Mouse (Mus musculus): ENCODE data around the gene Dcxr. TPM values are rescaled to one million over a fixed set of nuclear protein-coding genes. Genes with fewer than 3 reads are reported as not detected.

Gene Dcxr
- polyA plus RNA-seq, 1 experiment: 21.2 TPM

- no peaks in the 10 kb centered on the region for H3K27me3 ChIP-seq (ENCODE audit: control insufficient read depth, insufficient read depth, insufficient read length)
- H3K36me3 ChIP-seq (ENCODE audit: control insufficient read depth, insufficient read depth): peaks cover 8% of the 10 kb centered on the region
- peaks cover 3% of the 10 kb centered on the region for H3K79me2 ChIP-seq (ENCODE audit: control insufficient read depth, insufficient read depth)
- peak overlapping the region; percentile 67 for H3K4me2 ChIP-seq (ENCODE audit: low read depth)
- no peak overlapping the region for H3K4me3 ChIP-seq
- no peak overlapping the region for H3ac ChIP-seq (ENCODE audit: control insufficient read depth, insufficient read length)
- TF ChIP-seq SRF (IDR thresholded peaks at IDR 0.05; ENCODE audit: control insufficient read depth, insufficient read length, low read depth) (no peak), POLR2A (IDR thresholded peaks at IDR 0.05; ENCODE audit: insufficient read length, low read depth) (peak; percentile 33), POLR2AphosphoS2 (IDR thresholded peaks at IDR 0.05; ENCODE audit: insufficient read length, low read depth) (no peak), E2F4 (IDR thresholded peaks at IDR 0.05; ENCODE audit: insufficient read depth) (no peak), CEBPB (IDR thresholded peaks at IDR 0.05; ENCODE audit: insufficient read depth, poor library complexity, severe bottlenecking) (no peak), REST (IDR thresholded peaks at IDR 0.05; ENCODE audit: insufficient read depth, insufficient read length) (no peak), MYOG (IDR thresholded peaks at IDR 0.05; ENCODE audit: control insufficient read depth in 1 of 3, insufficient read depth in 1 of 3, insufficient read length in 2 of 3, low read depth in 2 of 3) (peak in 2 of 3 experiments; percentile 15 to 85), TCF12 (IDR thresholded peaks at IDR 0.05; ENCODE audit: insufficient read depth, poor library complexity, severe bottlenecking) (no peak), MAX (IDR thresholded peaks at IDR 0.05; ENCODE audit: low read depth) (peak; percentile 64), USF1 (IDR thresholded peaks at IDR 0.05; ENCODE audit: low read depth) (peak; percentile 32), TCF3 (IDR thresholded peaks at IDR 0.05; ENCODE audit: insufficient read length, low read depth) (no peak), MYOD1 (IDR thresholded peaks at IDR 0.05; ENCODE audit: control insufficient read depth in 1 of 3, insufficient read length in 2 of 3, low read depth in 2 of 3) (peak in 2 of 3 experiments; percentile 24 to 80)
Measured at GRCm38 (mm10) chr11:120697741-120698140, 29.3 kb downstream of the Dcxr start.

GRCm38 (mm10) chr11:120696568-120696967 lies 30.5 kb downstream of the Dcxr start:
- Histone ChIP-seq H3K36me3 (ENCODE audit: control insufficient read depth, insufficient read depth) (peaks cover 12% of the 10 kb centered on the region), H3K4me2 (ENCODE audit: low read depth) (no peak overlapping the region), H3K27me3 (ENCODE audit: control insufficient read depth, insufficient read depth, insufficient read length) (no peaks in the 10 kb centered on the region), H3K4me3 (no peak overlapping the region), H3K79me2 (ENCODE audit: control insufficient read depth, insufficient read depth) (peaks cover 3% of the 10 kb centered on the region), H3ac (ENCODE audit: control insufficient read depth, insufficient read length) (no peak overlapping the region)
- TF ChIP-seq TCF12 (IDR thresholded peaks at IDR 0.05; ENCODE audit: insufficient read depth, poor library complexity, severe bottlenecking) (no peak), TCF3 (IDR thresholded peaks at IDR 0.05; ENCODE audit: insufficient read length, low read depth) (no peak), POLR2A (IDR thresholded peaks at IDR 0.05; ENCODE audit: insufficient read length, low read depth) (no peak), POLR2AphosphoS2 (IDR thresholded peaks at IDR 0.05; ENCODE audit: insufficient read length, low read depth) (no peak)

- Histone ChIP-seq H3K27me3 (ENCODE audit: control insufficient read depth, insufficient read depth, insufficient read length) (no peaks in the 10 kb centered on the region), H3K79me2 (ENCODE audit: control insufficient read depth, insufficient read depth) (peaks cover 3% of the 10 kb centered on the region), H3K4me2 (ENCODE audit: low read depth) (no peak overlapping the region), H3ac (ENCODE audit: control insufficient read depth, insufficient read length) (no peak overlapping the region), H3K36me3 (ENCODE audit: control insufficient read depth, insufficient read depth) (peaks cover 16% of the 10 kb centered on the region), H3K4me3 (no peak overlapping the region)
- TF ChIP-seq POLR2AphosphoS2 (IDR thresholded peaks at IDR 0.05; ENCODE audit: insufficient read length, low read depth) (no peak), USF1 (IDR thresholded peaks at IDR 0.05; ENCODE audit: low read depth) (no peak), E2F4 (IDR thresholded peaks at IDR 0.05; ENCODE audit: insufficient read depth) (no peak), POLR2A (IDR thresholded peaks at IDR 0.05; ENCODE audit: insufficient read length, low read depth) (no peak), MYOD1 (IDR thresholded peaks at IDR 0.05; ENCODE audit: control insufficient read depth in 1 of 3, insufficient read length in 2 of 3, low read depth in 2 of 3) (no peak), REST (IDR thresholded peaks at IDR 0.05; ENCODE audit: insufficient read depth, insufficient read length) (no peak), CEBPB (IDR thresholded peaks at IDR 0.05; ENCODE audit: insufficient read depth, poor library complexity, severe bottlenecking) (no peak), SRF (IDR thresholded peaks at IDR 0.05; ENCODE audit: control insufficient read depth, insufficient read length, low read depth) (no peak)
Measured at GRCm38 (mm10) chr11:120695641-120696040, 31.4 kb downstream of the Dcxr start.

- Histone ChIP-seq H3K4me3 (no peak overlapping the region), H3K36me3 (ENCODE audit: control insufficient read depth, insufficient read depth) (peaks cover 17% of the 10 kb centered on the region)
- TF ChIP-seq POLR2A (IDR thresholded peaks at IDR 0.05; ENCODE audit: insufficient read length, low read depth): no peak
- no peak for TF ChIP-seq POLR2AphosphoS2 (IDR thresholded peaks at IDR 0.05; ENCODE audit: insufficient read length, low read depth)
- no peak for TF ChIP-seq USF1 (IDR thresholded peaks at IDR 0.05; ENCODE audit: low read depth)
- TF ChIP-seq CEBPB (IDR thresholded peaks at IDR 0.05; ENCODE audit: insufficient read depth, poor library complexity, severe bottlenecking): no peak
- TF ChIP-seq TCF12 (IDR thresholded peaks at IDR 0.05; ENCODE audit: insufficient read depth, poor library complexity, severe bottlenecking): no peak
- no peak for TF ChIP-seq SRF (IDR thresholded peaks at IDR 0.05; ENCODE audit: control insufficient read depth, insufficient read length, low read depth)
- no peak for TF ChIP-seq MYOD1 (IDR thresholded peaks at IDR 0.05; ENCODE audit: control insufficient read depth in 1 of 3, insufficient read length in 2 of 3, low read depth in 2 of 3)
- TF ChIP-seq MAX (IDR thresholded peaks at IDR 0.05; ENCODE audit: low read depth): no peak
- TF ChIP-seq E2F4 (IDR thresholded peaks at IDR 0.05; ENCODE audit: insufficient read depth): no peak
- TF ChIP-seq REST (IDR thresholded peaks at IDR 0.05; ENCODE audit: insufficient read depth, insufficient read length): no peak
- no peak for TF ChIP-seq MYOG (IDR thresholded peaks at IDR 0.05; ENCODE audit: control insufficient read depth in 1 of 3, insufficient read depth in 1 of 3, insufficient read length in 2 of 3, low read depth in 2 of 3)
- no peak for TF ChIP-seq TCF3 (IDR thresholded peaks at IDR 0.05; ENCODE audit: insufficient read length, low read depth)
Measured at GRCm38 (mm10) chr11:120695184-120695583, 31.9 kb downstream of the Dcxr start.

GRCm38 (mm10) chr11:120693461-120693860 lies 33.6 kb downstream of the Dcxr start:
- Histone ChIP-seq H3K36me3 (ENCODE audit: control insufficient read depth, insufficient read depth) (peaks cover 21% of the 10 kb centered on the region), H3K4me2 (ENCODE audit: low read depth) (no peak overlapping the region), H3K4me3 (no peak overlapping the region), H3K27me3 (ENCODE audit: control insufficient read depth, insufficient read depth, insufficient read length) (no peaks in the 10 kb centered on the region), H3K79me2 (ENCODE audit: control insufficient read depth, insufficient read depth) (peaks cover 3% of the 10 kb centered on the region), H3ac (ENCODE audit: control insufficient read depth, insufficient read length) (no peak overlapping the region)
- TF ChIP-seq MYOD1 (IDR thresholded peaks at IDR 0.05; ENCODE audit: control insufficient read depth in 1 of 3, insufficient read length in 2 of 3, low read depth in 2 of 3) (no peak), MYOG (IDR thresholded peaks at IDR 0.05; ENCODE audit: control insufficient read depth in 1 of 3, insufficient read depth in 1 of 3, insufficient read length in 2 of 3, low read depth in 2 of 3) (no peak), POLR2AphosphoS2 (IDR thresholded peaks at IDR 0.05; ENCODE audit: insufficient read length, low read depth) (no peak), POLR2A (IDR thresholded peaks at IDR 0.05; ENCODE audit: insufficient read length, low read depth) (no peak), USF1 (IDR thresholded peaks at IDR 0.05; ENCODE audit: low read depth) (no peak), SRF (IDR thresholded peaks at IDR 0.05; ENCODE audit: control insufficient read depth, insufficient read length, low read depth) (no peak), REST (IDR thresholded peaks at IDR 0.05; ENCODE audit: insufficient read depth, insufficient read length) (no peak)

More at GRCm38 (mm10) chr11:120695184-120695583, 31.9 kb downstream of the Dcxr start:
- H3ac ChIP-seq (ENCODE audit: control insufficient read depth, insufficient read length): no peak overlapping the region
- H3K4me2 ChIP-seq (ENCODE audit: low read depth): no peak overlapping the region
- H3K79me2 ChIP-seq (ENCODE audit: control insufficient read depth, insufficient read depth): peaks cover 3% of the 10 kb centered on the region
- no peaks in the 10 kb centered on the region for H3K27me3 ChIP-seq (ENCODE audit: control insufficient read depth, insufficient read depth, insufficient read length)

Measured in myocyte (in vitro differentiated cells).